Comparison of ENCODE assay signal across 8 mouse cellular contexts in the genomic region with DNA sequence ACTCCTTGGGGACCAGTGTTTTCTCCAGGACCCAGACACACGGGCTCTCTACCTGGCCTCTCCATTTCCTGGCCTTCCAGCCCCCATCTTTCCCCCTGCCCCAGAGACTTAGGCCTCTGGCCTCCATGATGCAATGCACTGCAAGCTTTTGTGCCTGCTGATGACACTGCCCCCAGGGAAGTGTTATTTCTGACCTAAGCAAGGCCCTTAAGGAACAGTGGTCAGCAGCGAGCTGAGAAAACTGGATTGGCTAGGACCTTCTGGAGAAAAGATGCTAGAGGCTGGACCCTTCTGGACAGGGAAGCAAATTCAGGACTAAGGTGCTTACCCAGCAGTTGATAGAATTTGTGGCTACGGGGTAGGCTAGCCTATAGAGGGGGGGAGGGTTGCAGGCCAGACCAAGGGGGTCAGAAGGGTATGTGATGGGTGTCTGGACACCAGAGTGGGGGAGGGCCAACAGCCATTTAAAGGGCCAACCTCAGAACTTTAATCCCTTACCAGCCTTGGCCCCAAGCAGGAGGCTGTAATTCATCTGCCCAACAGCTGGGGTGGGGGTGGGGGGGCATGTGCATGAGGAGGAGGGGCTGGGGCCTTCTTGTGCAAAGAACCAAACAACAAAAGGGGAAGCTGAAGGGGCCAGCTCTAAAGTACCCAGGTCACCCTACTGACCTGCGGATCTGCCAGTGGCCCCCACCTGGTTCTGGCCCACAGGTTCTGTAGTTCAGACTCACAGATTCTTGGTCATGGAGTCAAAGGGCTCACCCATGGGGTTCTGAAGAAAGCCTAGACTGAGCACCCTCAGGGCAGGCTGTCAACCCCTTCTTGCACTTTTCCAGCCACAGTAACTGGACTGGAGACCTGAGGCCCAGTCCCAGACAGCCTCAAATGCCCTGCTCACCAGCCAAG. TPM values are rescaled to one million over a fixed set of nuclear protein-coding genes. Genes with fewer than 3 reads are reported as not detected.
A peak's percentile ranks its signal among the peaks of the same experiment; 100 is the strongest.
DNase-seq lines count a peak whose midpoint lies in the region; ATAC-seq and TF ChIP-seq lines count a peak whose summit lies in the region.

No protein-coding gene starts in this region.

- H3K36me3 ChIP-seq in forebrain, embryonic 16.5 days (ENCODE audit: control insufficient read depth, insufficient read depth) = no peaks in the 10 kb centered on the region
- no peaks in the 10 kb centered on the region for H3K36me3 ChIP-seq in liver, embryonic 11.5 days (ENCODE audit: control insufficient read depth, insufficient read depth, low read length)
- H3K36me3 ChIP-seq in stomach, embryonic 14.5 days (ENCODE audit: control insufficient read depth, insufficient read depth, low read length) = peaks cover 13% of the 10 kb centered on the region; the same call in 1 of the 2 replicates

- peak overlapping the region; percentile 51 for H3K4me3 ChIP-seq in left cerebral cortex, adult 2 months
- H3K4me3 ChIP-seq in forebrain, embryonic 16.5 days (replicated peaks; ENCODE audit: low read length) = peak overlapping the region; percentile 75
- peak overlapping the region; percentile 64 for H3K4me3 ChIP-seq in liver, embryonic 11.5 days (ENCODE audit: low read depth, low read length)
- peak overlapping the region; percentile 82 for H3K4me3 ChIP-seq in stomach, embryonic 14.5 days (ENCODE audit: low read depth, low read length)

- H3K4me1 ChIP-seq in forebrain, embryonic 16.5 days (replicated peaks; ENCODE audit: control insufficient read depth, insufficient read depth, low read length) = peaks cover 60% of the 10 kb centered on the region
- peaks cover 65% of the 10 kb centered on the region for H3K4me1 ChIP-seq in liver, embryonic 11.5 days (replicated peaks; ENCODE audit: control insufficient read depth, insufficient read depth, low read length)
- peaks cover 41% of the 10 kb centered on the region for H3K4me1 ChIP-seq in stomach, embryonic 14.5 days (ENCODE audit: control insufficient read depth, insufficient read depth, low read length)

- no peak for DNase-seq in left cerebral cortex, adult 2 months (ENCODE audit: extremely low spot score in 1 of 2, low spot score in 2 of 2)
- DNase-seq in left cerebral cortex, postnatal 25 days (ENCODE audit: low spot score in 2 of 2) = no peak
- DNase-seq in cerebellum, adult 9-11 months = peak; percentile 65
- DNase-seq in liver, embryonic 11.5 days (ENCODE audit: low spot score) = no peak
- no peak for DNase-seq in right cerebral cortex, adult 18-20 months
- DNase-seq in layer of hippocampus, postnatal 14 days (ENCODE audit: low spot score in 2 of 2) = no peak

- no peak for TF ChIP-seq CTCF in left cerebral cortex, adult 2 months (IDR thresholded peaks at IDR 0.05)

- WGBS in forebrain, embryonic 16.5 days = 14% methylated on average over 4 of the region's 4 CpGs
- 35% methylated on average over 4 of the region's 4 CpGs for WGBS in liver, embryonic 11.5 days
- 6% methylated on average over 4 of the region's 4 CpGs for WGBS in stomach, embryonic 14.5 days

- H3K27ac ChIP-seq in left cerebral cortex, adult 2 months = peak overlapping the region; percentile 87
- H3K27ac ChIP-seq in forebrain, embryonic 16.5 days (ENCODE audit: low read length) = peak overlapping the region; percentile 99
- peak overlapping the region; percentile 96 for H3K27ac ChIP-seq in liver, embryonic 11.5 days (ENCODE audit: low read depth, low read length)
- peak overlapping the region; percentile 99 for H3K27ac ChIP-seq in stomach, embryonic 14.5 days (ENCODE audit: low read length)

- peak overlapping the region; percentile 97 for H3K9ac ChIP-seq in forebrain, embryonic 16.5 days (replicated peaks; ENCODE audit: low read depth, low read length)
- peak overlapping the region; percentile 81 for H3K9ac ChIP-seq in liver, embryonic 11.5 days (ENCODE audit: low read depth, low read length)
- H3K9ac ChIP-seq in stomach, embryonic 14.5 days (replicated peaks; ENCODE audit: low read depth, low read length) = peak overlapping the region; percentile 90

- H3K4me2 ChIP-seq in forebrain, embryonic 16.5 days (ENCODE audit: low read length) = peak overlapping the region; percentile 96
- H3K4me2 ChIP-seq in liver, embryonic 11.5 days = peak overlapping the region; percentile 97
- H3K4me2 ChIP-seq in stomach, embryonic 14.5 days (replicated peaks; ENCODE audit: low read depth, low read length) = peak overlapping the region; percentile 99

- no peaks in the 10 kb centered on the region for H3K27me3 ChIP-seq in forebrain, embryonic 16.5 days (replicated peaks; ENCODE audit: control insufficient read depth, insufficient read depth, low read length)
- H3K27me3 ChIP-seq in liver, embryonic 11.5 days (replicated peaks; ENCODE audit: control insufficient read depth, insufficient read depth, low read length) = no peaks in the 10 kb centered on the region
- H3K27me3 ChIP-seq in stomach, embryonic 14.5 days (ENCODE audit: control insufficient read depth, insufficient read depth, low read length) = no peaks in the 10 kb centered on the region

- no peaks in the 10 kb centered on the region for H3K9me3 ChIP-seq in forebrain, embryonic 16.5 days (ENCODE audit: control insufficient read depth, low read length)
- no peaks in the 10 kb centered on the region for H3K9me3 ChIP-seq in liver, embryonic 11.5 days (ENCODE audit: control insufficient read depth, low read length)
- H3K9me3 ChIP-seq in stomach, embryonic 14.5 days (ENCODE audit: control insufficient read depth, low read depth, low read length) = no peaks in the 10 kb centered on the region

- ATAC-seq in forebrain, embryonic 16.5 days = no peak
- no peak for ATAC-seq in liver, embryonic 11.5 days (replicated peaks; ENCODE audit: low FRiP score)
- ATAC-seq in stomach, embryonic 14.5 days (ENCODE audit: insufficient number of reproducible peaks, insufficient read depth, low FRiP score, low read depth) = no peak

- intact Hi-C loops in left cerebral cortex, adult 2 months (cut with DNase I) = loop anchor here (5.0 to 10.0 kb wide), 3 partner anchors 168 to 317 kb away; partner anchors contain the start of genes Cd68, Mpdu1, Per1 and Trp53
- intact Hi-C loops in left cerebral cortex, postnatal 25 days (cut with DNase I) = loop anchor here (5.0 kb wide), 1 partner anchor 317 kb away; the partner anchor contains the start of gene Per1

RNA-seq across cellular contexts. Expression of gene Kdm6b, which starts 1.2 kb away (rescaled TPM):
- 10 to 100 TPM; 31.1 to 45.3 TPM for total RNA-seq in left cerebral cortex, adult 2 months (2021)
- total RNA-seq in left cerebral cortex, postnatal 25 days (2021) = 10 to 100 TPM; 23.3 to 25.3 TPM
- 48.4 and 52.8 TPM in 2 replicates for polyA plus RNA-seq in forebrain, embryonic 16.5 days (2015; fragmentation: Nextera tagmentation; extraction: Ambion mirVana)
- polyA plus RNA-seq in liver, embryonic 11.5 days (2014; fragmentation: Nextera tagmentation; extraction: Ambion mirVana) = 15.4 and 17.4 TPM in 2 replicates
- 30.6 and 34.3 TPM in 2 replicates for polyA plus RNA-seq in stomach, embryonic 14.5 days (2014; fragmentation: Nextera tagmentation; extraction: Ambion mirVana)
- 10 to 100 TPM; 41.7 to 42.8 TPM for total RNA-seq in layer of hippocampus, postnatal 14 days (2021)

RNA-seq across cellular contexts. Expression of gene Tmem88, which starts 16.6 kb away (rescaled TPM):
- total RNA-seq in left cerebral cortex, adult 2 months (2021) = 1 to 10 TPM; 2.9 to 3.8 TPM
- 1 to 10 TPM; 3.6 to 3.8 TPM for total RNA-seq in left cerebral cortex, postnatal 25 days (2021)
- polyA plus RNA-seq in forebrain, embryonic 16.5 days (2015; fragmentation: Nextera tagmentation; extraction: Ambion mirVana) = 5.9 and 6.2 TPM in 2 replicates
- polyA plus RNA-seq in liver, embryonic 11.5 days (2014; fragmentation: Nextera tagmentation; extraction: Ambion mirVana) = 20.4 and 26.2 TPM in 2 replicates
- 30.0 and 30.3 TPM in 2 replicates for polyA plus RNA-seq in stomach, embryonic 14.5 days (2014; fragmentation: Nextera tagmentation; extraction: Ambion mirVana)
- 1 to 10 TPM; 2.1 to 2.3 TPM for total RNA-seq in layer of hippocampus, postnatal 14 days (2021)

RNA-seq across cellular contexts. Expression of gene Cyb5d1, which starts 19.2 kb away (rescaled TPM):
- total RNA-seq in left cerebral cortex, adult 2 months (2021) = 10 to 100 TPM; 40.7 to 45.6 TPM
- 10 to 100 TPM; 35.9 to 41.3 TPM for total RNA-seq in left cerebral cortex, postnatal 25 days (2021)
- 42.5 and 44.2 TPM in 2 replicates for polyA plus RNA-seq in forebrain, embryonic 16.5 days (2015; fragmentation: Nextera tagmentation; extraction: Ambion mirVana)
- 19.7 and 19.9 TPM in 2 replicates for polyA plus RNA-seq in liver, embryonic 11.5 days (2014; fragmentation: Nextera tagmentation; extraction: Ambion mirVana)
- polyA plus RNA-seq in stomach, embryonic 14.5 days (2014; fragmentation: Nextera tagmentation; extraction: Ambion mirVana) = 15.0 and 23.5 TPM in 2 replicates
- total RNA-seq in layer of hippocampus, postnatal 14 days (2021) = 10 to 100 TPM; 36.0 to 39.7 TPM

RNA-seq across cellular contexts. Expression of gene Naa38, which starts 19.4 kb away (rescaled TPM):
- total RNA-seq in left cerebral cortex, adult 2 months (2021) = 100 to 1,000 TPM in 1 of 2 experiments, 10 to 100 TPM in 1; 94.0 to 113 TPM
- total RNA-seq in left cerebral cortex, postnatal 25 days (2021) = 100 to 1,000 TPM; 105 to 109 TPM
- 79.2 and 86.1 TPM in 2 replicates for polyA plus RNA-seq in forebrain, embryonic 16.5 days (2015; fragmentation: Nextera tagmentation; extraction: Ambion mirVana)
- polyA plus RNA-seq in liver, embryonic 11.5 days (2014; fragmentation: Nextera tagmentation; extraction: Ambion mirVana) = 151 and 178 TPM in 2 replicates
- polyA plus RNA-seq in stomach, embryonic 14.5 days (2014; fragmentation: Nextera tagmentation; extraction: Ambion mirVana) = 158 and 177 TPM in 2 replicates
- total RNA-seq in layer of hippocampus, postnatal 14 days (2021) = 100 to 1,000 TPM in 1 of 2 experiments, 10 to 100 TPM in 1; 99.3 to 111 TPM

RNA-seq across cellular contexts. Expression of gene Chd3, which starts 45.5 kb away (rescaled TPM):
- total RNA-seq in left cerebral cortex, adult 2 months (2021) = 100 to 1,000 TPM; 406 to 416 TPM
- total RNA-seq in left cerebral cortex, postnatal 25 days (2021) = 100 to 1,000 TPM; 449 to 474 TPM
- 132 and 146 TPM in 2 replicates for polyA plus RNA-seq in forebrain, embryonic 16.5 days (2015; fragmentation: Nextera tagmentation; extraction: Ambion mirVana)
- polyA plus RNA-seq in liver, embryonic 11.5 days (2014; fragmentation: Nextera tagmentation; extraction: Ambion mirVana) = 13.8 and 17.1 TPM in 2 replicates
- 85.3 and 87.4 TPM in 2 replicates for polyA plus RNA-seq in stomach, embryonic 14.5 days (2014; fragmentation: Nextera tagmentation; extraction: Ambion mirVana)
- total RNA-seq in layer of hippocampus, postnatal 14 days (2021) = 100 to 1,000 TPM; 519 to 534 TPM
